Mouse (Mus musculus) activated CD4-positive, CD25-positive, alpha-beta regulatory T cell (primary cell): ENCODE measurements around the gene Gm8122. TPM values are rescaled to one million over a fixed set of nuclear protein-coding genes. Genes with fewer than 3 reads are reported as not detected.

Experiments
- polyA plus RNA-seq, 2 experiments: library from polyadenylated mRNA; unstranded; fragments of 100-300 nt; shearing (Covaris generic); gene quantifications; one replicate each; pipeline ENCODE4 v1.2.1; 2017

Gm8122 gene
- polyA plus RNA-seq: not detected

GRCm38 (mm10) chr14:43235204-43235603 is at the start of gene Gm8122:
Gm8122 (minus strand) TSS chr14:43235304.

GRCm38 (mm10) chr14:43274986-43275511 is 39.9 kb upstream of the Gm8122 start, which contains the start of gene Gm9732:
Gm9732 (plus strand) TSS chr14:43275036.

GRCm38 (mm10) chr14:43258349-43258748 is 23.2 kb upstream of the Gm8122 start, which contains the start of gene Gm8126:
Gm8126 (plus strand) TSS chr14:43258649.

Other genes with a start within 250 kb of the Gm8122 start
- not detected for gene Gm8082, start 241.7 kb downstream of the Gm8122 start, polyA plus RNA-seq
- gene Gm10376, start 219.7 kb downstream of the Gm8122 start, polyA plus RNA-seq: not detected
- under 1 TPM in 1 of 2 experiments, not detected in 1; 0.27 TPM for gene Gm8094, start 158.7 kb downstream of the Gm8122 start, polyA plus RNA-seq
- gene Gm8104, start 134.7 kb downstream of the Gm8122 start, polyA plus RNA-seq: not detected
- gene Gm7233, start 55.4 kb downstream of the Gm8122 start, polyA plus RNA-seq: not detected
- under 1 TPM in 1 of 2 experiments, not detected in 1; 0.18 TPM for gene Gm8126, start 23.3 kb upstream of the Gm8122 start, polyA plus RNA-seq
- gene Gm9732, start 39.7 kb upstream of the Gm8122 start, polyA plus RNA-seq: under 1 TPM in 1 of 2 experiments, not detected in 1; 0.59 TPM
- not detected for gene Gm8127, start 58.5 kb upstream of the Gm8122 start, polyA plus RNA-seq
- not detected for gene 1700001F09Rik, start 112.5 kb upstream of the Gm8122 start, polyA plus RNA-seq
- gene Gm8138, start 181.0 kb upstream of the Gm8122 start, polyA plus RNA-seq: under 1 TPM in 1 of 2 experiments, not detected in 1; 0.12 TPM